9 mouse cellular contexts compared by ENCODE assay signal in the genomic region with DNA sequence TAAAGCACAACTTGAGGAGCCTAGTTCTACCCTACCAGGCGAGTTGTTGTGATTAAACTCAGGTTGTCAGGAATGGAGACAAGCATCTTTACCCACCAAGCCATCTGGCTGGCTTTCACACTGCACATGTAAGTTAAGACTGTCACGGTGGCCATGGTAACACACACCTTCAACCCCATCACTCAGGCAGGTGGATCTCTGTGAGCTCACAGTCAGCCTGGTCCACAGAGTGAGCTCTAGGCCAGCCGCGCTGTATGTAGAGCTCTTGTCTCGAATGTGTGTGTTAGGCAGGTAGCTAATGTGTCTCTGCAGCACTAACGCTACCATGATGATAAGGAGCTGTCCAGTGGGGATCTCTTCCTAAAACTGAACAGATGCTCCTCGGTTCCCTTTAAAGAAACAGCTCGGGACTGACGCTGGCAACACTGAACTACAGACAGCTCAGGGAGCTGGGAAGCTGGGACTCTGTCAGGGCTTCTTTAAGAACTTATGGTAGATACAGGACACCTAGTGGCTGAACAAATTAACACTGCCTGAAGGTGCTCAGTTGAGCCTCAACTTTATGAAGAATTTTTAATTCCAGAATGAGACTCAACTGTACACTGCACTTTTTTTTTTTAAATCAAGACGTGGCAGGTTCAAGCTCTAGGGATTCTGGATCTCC.
DNase-seq lines count a peak whose midpoint lies in the region; ATAC-seq and TF ChIP-seq lines count a peak whose summit lies in the region.
"Had no signal": no experiment of that assay in that cellular context is flagged by ENCODE, and none has a peak within 500 bp of the region (broad histone marks: within the 10 kb centered on the region; RNA-seq: fewer than 3 reads in every experiment).

No protein-coding gene starts in this region.

- 51% methylated on average over 10 of the region's 10 CpGs for WGBS in liver, postnatal 0 days (ENCODE audit: insufficient replicate concordance)
- WGBS in forebrain, embryonic 11.5 days: 66% methylated on average over 10 of the region's 10 CpGs

- TF ChIP-seq CTCF in liver, postnatal 0 days (IDR thresholded peaks at IDR 0.05; ENCODE audit: low read depth): peak; percentile 40

- no peak for DNase-seq in liver, postnatal 0 days
- DNase-seq in liver: no peak
- DNase-seq in brain, embryonic 18.5 days (ENCODE audit: low read depth, low spot score): peak; percentile 51
- no peak for DNase-seq in forebrain, embryonic 11.5 days (ENCODE audit: low spot score)
- DNase-seq in kidney, postnatal 10 days: peak; percentile 53
- DNase-seq in yolk sac, embryonic 10.5 days (ENCODE audit: low spot score): peak; percentile 11
- no peak for DNase-seq in testis, postnatal 14 days (ENCODE audit: low spot score)

- TF ChIP-seq EP300 in liver, postnatal 0 days (IDR thresholded peaks at IDR 0.05; ENCODE audit: low read depth): no peak

- H3K9ac ChIP-seq in liver, postnatal 0 days (replicated peaks): no peak overlapping the region
- H3K9ac ChIP-seq in forebrain, embryonic 11.5 days (ENCODE audit: low read length): no peak overlapping the region
- H3K9ac ChIP-seq: limb, embryonic 13.5 days had no signal

- no peak overlapping the region for H3K4me2 ChIP-seq in liver, postnatal 0 days (ENCODE audit: low read depth, low read length)
- no peak overlapping the region for H3K4me2 ChIP-seq in forebrain, embryonic 11.5 days (ENCODE audit: low read depth, low read length, severe bottlenecking)
- H3K4me2 ChIP-seq: limb, embryonic 13.5 days had no signal

- no peaks in the 10 kb centered on the region for H3K4me1 ChIP-seq in liver, postnatal 0 days (ENCODE audit: insufficient read depth)
- no peaks in the 10 kb centered on the region for H3K4me1 ChIP-seq in forebrain, embryonic 11.5 days (replicated peaks; ENCODE audit: control insufficient read depth, insufficient read depth, low read length)
- H3K4me1 ChIP-seq: limb, embryonic 13.5 days had no signal

- no peaks in the 10 kb centered on the region for H3K9me3 ChIP-seq in liver, postnatal 0 days (ENCODE audit: low read length)
- no peaks in the 10 kb centered on the region for H3K9me3 ChIP-seq in forebrain, embryonic 11.5 days (ENCODE audit: control insufficient read depth, low read length)
- H3K9me3 ChIP-seq: limb, embryonic 13.5 days had no signal

- no peaks in the 10 kb centered on the region for H3K36me3 ChIP-seq in liver, postnatal 0 days (replicated peaks; ENCODE audit: insufficient read depth, low read length)
- H3K36me3 ChIP-seq in forebrain, embryonic 11.5 days (ENCODE audit: control insufficient read depth, insufficient read depth, low read length): no peaks in the 10 kb centered on the region
- H3K36me3 ChIP-seq: limb, embryonic 13.5 days had no signal

- no peak overlapping the region for H3K4me3 ChIP-seq in liver, postnatal 0 days (ENCODE audit: low read depth, low read length)
- no peak overlapping the region for H3K4me3 ChIP-seq in forebrain, embryonic 11.5 days (ENCODE audit: low read depth, low read length)
- H3K4me3 ChIP-seq: limb, embryonic 13.5 days had no signal

- no peak for ATAC-seq in liver, postnatal 0 days
- ATAC-seq in forebrain, embryonic 11.5 days (replicated peaks; ENCODE audit: low FRiP score): 0 out of 2 replicates have a peak, but pooled peaks have one; percentile 65
- peak; percentile 76 for ATAC-seq in megakaryocyte progenitor cell, adult 5-6 weeks (replicated peaks; ENCODE audit: poor library complexity)

- H3K27me3 ChIP-seq in liver, postnatal 0 days (ENCODE audit: insufficient read depth, low read length): no peaks in the 10 kb centered on the region
- H3K27me3 ChIP-seq in forebrain, embryonic 11.5 days (ENCODE audit: control insufficient read depth, insufficient read depth, low read length): no peaks in the 10 kb centered on the region
- H3K27me3 ChIP-seq: limb, embryonic 13.5 days had no signal

- H3K27ac ChIP-seq in liver, postnatal 0 days (ENCODE audit: low read depth): no peak overlapping the region
- no peak overlapping the region for H3K27ac ChIP-seq in forebrain, embryonic 11.5 days (ENCODE audit: low read depth, low read length)
- H3K27ac ChIP-seq: limb, embryonic 13.5 days had no signal

Comparison
In these comparisons a context has a peak if more than half of its experiments do, and no peak if none do; other contexts are left out.
1. DNase-seq: peak in brain, embryonic 18.5 days (single experiment), kidney, postnatal 10 days (single experiment) and yolk sac, embryonic 10.5 days (single experiment); none in liver, postnatal 0 days (single experiment), liver (single experiment), forebrain, embryonic 11.5 days (single experiment) and testis, postnatal 14 days (single experiment).